15 mouse cellular contexts compared by ENCODE assay signal in genomic region chr2:68845002-68845740, GRCm38 (mm10). TPM values are rescaled to one million over a fixed set of nuclear protein-coding genes. Genes with fewer than 3 reads are reported as not detected.
DNase-seq lines count a peak whose midpoint lies in the region; ATAC-seq and TF ChIP-seq lines count a peak whose summit lies in the region.
"Had no signal": no experiment of that assay in that cellular context is flagged by ENCODE, and none has a peak within 500 bp of the region (broad histone marks: within the 10 kb centered on the region; RNA-seq: fewer than 3 reads in every experiment).

No protein-coding gene starts in this region.

- peak; percentile 70 for ATAC-seq in liver, embryonic 15.5 days (ENCODE audit: insufficient read depth)
- ATAC-seq in liver, embryonic 11.5 days (replicated peaks; ENCODE audit: low FRiP score), result no peak
- 0 out of 2 replicates have a peak, but pooled peaks have one; percentile 50 for ATAC-seq in stomach, embryonic 15.5 days (ENCODE audit: insufficient read depth, low FRiP score, low read depth)
- ATAC-seq in forebrain, embryonic 16.5 days, result no peak

- no peak overlapping the region for H3K4me3 ChIP-seq in liver, embryonic 15.5 days (replicated peaks)
- no peak overlapping the region for H3K4me3 ChIP-seq in liver, embryonic 11.5 days (ENCODE audit: low read depth, low read length)
- peak overlapping the region; percentile 42 for H3K4me3 ChIP-seq in kidney, adult 2 months (ENCODE audit: insufficient read depth, low read depth, low read length)
- H3K4me3 ChIP-seq in stomach, embryonic 15.5 days (replicated peaks), result no peak overlapping the region
- no peak overlapping the region for H3K4me3 ChIP-seq in forebrain, embryonic 16.5 days (replicated peaks; ENCODE audit: low read length)
- H3K4me3 ChIP-seq: heart, adult 2 months; left cerebral cortex, adult 2 months; limb, embryonic 15.5 days; midbrain, embryonic 12.5 days had no signal

- no peak overlapping the region for H3K9ac ChIP-seq in liver, embryonic 15.5 days
- no peak overlapping the region for H3K9ac ChIP-seq in liver, embryonic 11.5 days (ENCODE audit: low read depth, low read length)
- no peak overlapping the region for H3K9ac ChIP-seq in stomach, embryonic 15.5 days
- H3K9ac ChIP-seq in forebrain, embryonic 16.5 days (replicated peaks; ENCODE audit: low read depth, low read length), result no peak overlapping the region
- H3K9ac ChIP-seq: limb, embryonic 15.5 days; midbrain, embryonic 12.5 days had no signal

- peak overlapping the region; percentile 27; the same call in 1 of the 2 replicates for H3K4me2 ChIP-seq in liver, embryonic 15.5 days
- no peak overlapping the region for H3K4me2 ChIP-seq in liver, embryonic 11.5 days
- peak overlapping the region; percentile 10; the same call in 1 of the 2 replicates for H3K4me2 ChIP-seq in stomach, embryonic 15.5 days
- no peak overlapping the region for H3K4me2 ChIP-seq in forebrain, embryonic 16.5 days (ENCODE audit: low read length)
- H3K4me2 ChIP-seq: limb, embryonic 15.5 days; midbrain, embryonic 12.5 days had no signal

- 61% methylated on average over 13 of the region's 13 CpGs for WGBS in liver, embryonic 15.5 days (ENCODE audit: insufficient replicate concordance)
- 77% methylated on average over 13 of the region's 13 CpGs for WGBS in liver, embryonic 11.5 days
- 49% methylated on average over 13 of the region's 13 CpGs for WGBS in kidney, adult 2 months
- WGBS in stomach, embryonic 15.5 days, result 58% methylated on average over 13 of the region's 13 CpGs
- WGBS in forebrain, embryonic 16.5 days, result 86% methylated on average over 13 of the region's 13 CpGs

- peak overlapping the region; percentile 53 for H3K27ac ChIP-seq in liver, embryonic 15.5 days (replicated peaks)
- no peak overlapping the region for H3K27ac ChIP-seq in liver, embryonic 11.5 days (ENCODE audit: low read depth, low read length)
- peak overlapping the region; percentile 97 for H3K27ac ChIP-seq in kidney, adult 2 months (ENCODE audit: insufficient read depth, low read depth, low read length)
- 0 out of 2 replicates have a peak overlapping the region, but pooled peaks have one; percentile 9 for H3K27ac ChIP-seq in stomach, embryonic 15.5 days
- no peak overlapping the region for H3K27ac ChIP-seq in forebrain, embryonic 16.5 days (ENCODE audit: low read length)
- H3K27ac ChIP-seq: heart, adult 2 months; left cerebral cortex, adult 2 months; limb, embryonic 15.5 days; midbrain, embryonic 12.5 days had no signal

- H3K36me3 ChIP-seq in liver, embryonic 15.5 days (replicated peaks), result no peaks in the 10 kb centered on the region
- no peaks in the 10 kb centered on the region for H3K36me3 ChIP-seq in liver, embryonic 11.5 days (ENCODE audit: control insufficient read depth, insufficient read depth, low read length)
- no peaks in the 10 kb centered on the region for H3K36me3 ChIP-seq in kidney, adult 2 months (ENCODE audit: control insufficient read depth, insufficient read depth, low read length)
- H3K36me3 ChIP-seq in stomach, embryonic 15.5 days, result no peaks in the 10 kb centered on the region
- no peaks in the 10 kb centered on the region for H3K36me3 ChIP-seq in forebrain, embryonic 16.5 days (ENCODE audit: control insufficient read depth, insufficient read depth)
- H3K36me3 ChIP-seq: limb, embryonic 15.5 days; midbrain, embryonic 12.5 days had no signal

- no peak for DNase-seq in liver, embryonic 11.5 days (ENCODE audit: low spot score)
- DNase-seq in kidney, adult 2 months, result peak; percentile 93
- peak; percentile 15 to 54 for DNase-seq in kidney, postnatal 4 days
- no peak for DNase-seq in ovary, postnatal 36 days (ENCODE audit: low spot score)
- no peak for DNase-seq in gastrocnemius, adult 8-10 months (ENCODE audit: low spot score in 2 of 2)
- DNase-seq: B cell, adult 2 months; cerebellum, adult 2 months; heart, adult 2 months; thymus, adult 2 months had no signal

- peaks cover 6% of the 10 kb centered on the region; the same call in 1 of the 2 replicates for H3K4me1 ChIP-seq in liver, embryonic 15.5 days (replicated peaks)
- H3K4me1 ChIP-seq in liver, embryonic 11.5 days (replicated peaks; ENCODE audit: control insufficient read depth, insufficient read depth, low read length), result no peaks in the 10 kb centered on the region; the same call in 1 of the 2 replicates
- H3K4me1 ChIP-seq in kidney, adult 2 months (ENCODE audit: control insufficient read depth, insufficient read depth, low read length), result peaks cover 9% of the 10 kb centered on the region; the same call in 1 of the 2 replicates
- no peaks in the 10 kb centered on the region for H3K4me1 ChIP-seq in stomach, embryonic 15.5 days
- H3K4me1 ChIP-seq in forebrain, embryonic 16.5 days (replicated peaks; ENCODE audit: control insufficient read depth, insufficient read depth, low read length), result no peaks in the 10 kb centered on the region
- H3K4me1 ChIP-seq: limb, embryonic 15.5 days; midbrain, embryonic 12.5 days had no signal

- no peaks in the 10 kb centered on the region for H3K27me3 ChIP-seq in liver, embryonic 15.5 days
- H3K27me3 ChIP-seq in liver, embryonic 11.5 days (replicated peaks; ENCODE audit: control insufficient read depth, insufficient read depth, low read length), result no peaks in the 10 kb centered on the region
- no peaks in the 10 kb centered on the region; the same call in 1 of the 2 replicates for H3K27me3 ChIP-seq in kidney, adult 2 months (replicated peaks; ENCODE audit: control insufficient read depth, insufficient read depth, low read length)
- H3K27me3 ChIP-seq in stomach, embryonic 15.5 days (replicated peaks), result no peaks in the 10 kb centered on the region
- H3K27me3 ChIP-seq in forebrain, embryonic 16.5 days (replicated peaks; ENCODE audit: control insufficient read depth, insufficient read depth, low read length), result no peaks in the 10 kb centered on the region
- H3K27me3 ChIP-seq: limb, embryonic 15.5 days; midbrain, embryonic 12.5 days had no signal

- H3K9me3 ChIP-seq in liver, embryonic 15.5 days (replicated peaks), result no peaks in the 10 kb centered on the region
- no peaks in the 10 kb centered on the region for H3K9me3 ChIP-seq in liver, embryonic 11.5 days (ENCODE audit: control insufficient read depth, low read length)
- no peaks in the 10 kb centered on the region for H3K9me3 ChIP-seq in stomach, embryonic 15.5 days
- no peaks in the 10 kb centered on the region for H3K9me3 ChIP-seq in forebrain, embryonic 16.5 days (ENCODE audit: control insufficient read depth, low read length)
- H3K9me3 ChIP-seq: limb, embryonic 15.5 days; midbrain, embryonic 12.5 days had no signal

- no peak for TF ChIP-seq CTCF in kidney, adult 2 months (conservative IDR thresholded peaks at IDR 0.05; ENCODE audit: insufficient read depth, insufficient read length, low read depth, low read length)

- TF ChIP-seq POLR2A in kidney, adult 2 months (IDR thresholded peaks at IDR 0.05; ENCODE audit: low read depth, low read length), result no peak

RNA-seq across cellular contexts. Expression of gene Cers6, which starts 16.1 kb away (rescaled TPM):
- polyA plus RNA-seq in liver, embryonic 15.5 days (2015; fragmentation: Nextera tagmentation; extraction: Ambion mirVana), result 8.4 and 10.9 TPM in 2 replicates
- polyA plus RNA-seq in liver, embryonic 11.5 days (2014; fragmentation: Nextera tagmentation; extraction: Ambion mirVana), result 14.9 and 17.6 TPM in 2 replicates
- polyA plus RNA-seq in kidney, adult 2 months (2012; rRNA removed), result 11.1 and 12.1 TPM in 2 replicates
- polyA plus RNA-seq in stomach, embryonic 15.5 days (2015; fragmentation: Nextera tagmentation; extraction: Ambion mirVana), result 25.7 and 30.4 TPM in 2 replicates
- polyA plus RNA-seq in forebrain, embryonic 16.5 days (2015; fragmentation: Nextera tagmentation; extraction: Ambion mirVana), result 62.3 and 74.4 TPM in 2 replicates
- 1 to 10 TPM in 1 of 4 experiments, under 1 TPM in 3; 0.58 to 1.4 (median 0.64) TPM for total RNA-seq in gastrocnemius, adult 8-10 months (2022)

Comparison
In these comparisons a context has a peak if more than half of its experiments do, and no peak if none do; other contexts are left out.
1. ATAC-seq: peak in liver, embryonic 15.5 days (single experiment) and stomach, embryonic 15.5 days (single experiment); none in liver, embryonic 11.5 days (single experiment) and forebrain, embryonic 16.5 days (single experiment).
2. H3K27ac ChIP-seq: peak in liver, embryonic 15.5 days (single experiment), kidney, adult 2 months (single experiment) and stomach, embryonic 15.5 days (single experiment); none in liver, embryonic 11.5 days (single experiment) and forebrain, embryonic 16.5 days (single experiment).
3. H3K4me2 ChIP-seq: peak in liver, embryonic 15.5 days (single experiment) and stomach, embryonic 15.5 days (single experiment); none in liver, embryonic 11.5 days (single experiment) and forebrain, embryonic 16.5 days (single experiment).
4. DNase-seq: peak in kidney, adult 2 months (single experiment) and kidney, postnatal 4 days (2 of 2); none in liver, embryonic 11.5 days (single experiment), ovary, postnatal 36 days (single experiment) and gastrocnemius, adult 8-10 months (0 of 2).